Mouse (Mus musculus): ENCODE data around the gene Gm38394.

GRCm38 (mm10) chr1:133663427-133663826 lies 2.3 kb upstream of the Gm38394 start:
- TF ChIP-seq EP300 (IDR thresholded peaks at IDR 0.05; ENCODE audit: low read depth) (no peak), CTCF (IDR thresholded peaks at IDR 0.05; ENCODE audit: low read depth) (no peak)
